Mouse (Mus musculus): ENCODE results near the gene Pdgfc.
"Not testable (repeated sequence)": the region's sequence is repeated elsewhere in the genome, so short reads cannot be mapped to it uniquely, and the experiment has no call there.

The Pdgfc gene

DNA sequence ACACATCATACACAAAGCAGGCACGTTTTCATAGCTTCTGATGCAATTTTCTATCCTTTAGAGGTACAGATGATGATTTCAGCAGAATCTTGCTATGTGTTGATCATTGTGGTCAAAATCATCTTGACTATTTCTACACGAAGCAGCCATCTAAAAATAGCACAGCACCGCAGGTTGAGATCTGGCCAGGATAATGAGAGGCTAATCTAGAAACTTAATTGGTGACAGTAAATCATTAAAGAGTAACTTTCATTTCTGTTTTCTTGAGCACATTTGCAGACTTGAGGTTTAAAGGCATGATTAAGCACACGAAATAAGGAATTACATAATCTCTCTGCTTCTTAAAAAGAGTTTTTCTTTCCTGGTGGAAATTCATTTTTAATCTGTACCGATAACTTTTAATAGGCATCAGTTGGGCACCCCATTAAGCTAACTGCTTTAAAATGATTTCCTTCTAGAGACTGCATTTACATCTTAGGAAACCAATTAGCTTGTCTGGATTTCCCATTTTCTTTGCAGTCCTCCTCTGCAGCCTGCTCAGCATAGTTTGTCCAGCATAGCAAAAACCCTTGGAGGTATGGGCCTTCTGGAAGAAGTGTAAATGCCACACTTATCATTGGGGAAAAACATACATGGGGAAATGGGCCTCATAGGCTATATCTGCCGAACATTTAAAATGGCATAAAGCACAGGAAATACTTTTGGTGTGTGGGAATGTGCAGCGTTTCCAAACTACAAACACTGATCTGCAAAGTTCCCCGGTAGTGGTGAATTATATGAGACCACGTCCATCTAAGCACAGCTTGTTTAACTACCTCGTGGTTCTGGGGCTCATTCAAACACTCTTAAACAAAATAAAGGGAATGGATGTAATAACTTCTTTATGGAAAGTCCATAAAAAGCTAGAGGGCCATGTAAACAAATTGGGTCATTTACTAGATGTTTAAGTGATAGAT lies 10.7 kb downstream of the Pdgfc start:
- no peak for DNase-seq

DNA sequence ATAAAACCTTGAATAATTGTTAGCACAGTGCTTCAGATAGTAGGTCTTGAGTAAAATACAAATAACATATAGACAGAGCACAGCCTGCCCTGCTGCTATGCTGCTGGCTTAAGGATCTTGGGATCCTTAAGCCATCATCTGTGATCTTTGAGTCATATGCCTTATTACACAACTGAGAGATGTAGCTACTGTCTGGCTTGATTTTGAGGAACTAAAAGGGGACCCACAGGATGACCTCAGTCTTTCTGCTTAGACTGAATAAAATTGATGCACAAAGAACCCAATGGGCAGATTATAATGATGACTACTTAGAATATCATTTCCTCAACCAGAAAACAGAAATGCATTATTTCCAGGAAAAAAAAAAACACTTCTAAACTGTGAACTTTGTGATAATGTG lies 15.3 kb downstream of the Pdgfc start:
- DNase-seq: no peak

DNA sequence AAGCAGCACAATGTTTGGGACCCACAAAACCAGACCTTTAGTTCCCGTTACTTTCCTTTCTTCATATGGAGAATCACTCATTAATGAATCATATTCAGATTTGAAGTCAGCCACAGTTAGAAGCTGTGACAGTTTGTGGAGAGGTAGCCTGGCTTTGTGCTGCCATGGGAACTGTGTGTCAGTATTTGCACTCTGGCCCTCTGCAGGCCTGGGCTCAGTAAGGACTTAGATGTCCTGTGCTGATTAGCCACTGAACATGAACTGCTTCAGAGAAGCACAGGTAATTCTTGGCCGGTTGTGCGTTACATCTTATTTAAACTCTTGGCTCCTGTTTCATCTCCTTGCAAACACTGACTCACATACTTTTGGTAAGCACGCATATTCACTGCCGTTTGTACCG lies 16.2 kb downstream of the Pdgfc start:
- no peak for DNase-seq

DNA sequence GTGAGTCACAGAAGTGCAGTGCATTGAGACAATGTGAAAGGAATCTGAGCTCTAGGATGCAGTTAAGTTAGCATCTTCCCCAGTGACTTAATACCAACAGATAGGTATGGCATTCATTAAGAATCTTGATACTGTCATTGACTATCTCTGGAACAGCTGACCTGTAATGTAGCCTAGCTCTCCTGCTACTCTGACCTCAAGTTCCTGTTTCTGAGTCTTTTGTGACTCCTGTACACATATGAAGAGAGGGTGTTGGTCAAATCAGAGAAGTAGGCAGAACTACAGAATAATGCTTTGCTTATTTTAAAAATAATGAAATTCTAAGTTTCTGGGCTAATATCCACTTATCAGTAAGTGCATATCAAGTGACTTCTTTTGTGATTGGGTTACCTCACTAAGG lies 17.9 kb downstream of the Pdgfc start:
- no peak for DNase-seq

DNA sequence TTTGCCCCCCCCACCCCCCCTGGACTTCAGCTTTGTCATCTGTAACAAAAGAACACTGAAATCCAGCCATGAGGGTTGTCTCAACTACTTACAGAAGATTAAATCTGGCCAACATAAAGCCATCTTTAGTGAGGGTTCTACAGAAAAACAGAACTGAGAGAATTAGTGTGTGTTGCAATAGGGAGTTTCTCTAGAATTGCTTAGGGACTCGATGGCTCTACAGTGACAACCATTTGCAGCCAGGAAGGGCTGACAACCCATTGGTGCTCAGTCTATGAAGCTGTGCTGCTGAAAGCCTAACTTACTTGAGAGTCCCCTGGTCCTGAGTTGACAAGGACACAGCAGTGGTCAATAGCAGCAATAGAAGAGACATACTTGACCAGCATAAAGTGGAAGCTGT lies 21.5 kb downstream of the Pdgfc start:
- no peak for DNase-seq

DNA sequence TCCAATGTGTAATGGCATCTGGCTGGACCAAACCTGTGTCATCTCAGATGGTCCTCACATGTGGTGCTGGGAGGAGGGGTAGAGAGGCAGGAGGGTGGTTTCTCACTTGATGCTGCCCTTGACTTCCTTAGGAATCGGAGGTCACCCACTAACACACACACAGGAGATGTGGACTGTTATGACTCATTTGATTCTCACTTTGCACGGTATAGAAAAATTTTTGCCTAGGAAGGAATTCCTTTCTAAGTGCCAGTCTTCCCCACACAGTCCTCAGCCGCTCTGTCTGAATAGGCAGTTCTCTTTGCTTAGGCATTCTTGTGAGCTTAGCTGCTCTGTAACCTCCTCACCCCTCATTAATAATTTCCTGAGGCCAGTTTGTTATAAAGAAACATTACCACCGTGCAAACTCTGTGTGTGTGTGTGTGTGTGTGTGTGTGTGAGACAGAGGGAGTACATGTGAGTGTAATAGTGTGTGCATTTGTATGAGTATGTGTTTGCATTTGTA lies 22.4 kb downstream of the Pdgfc start:
- DNase-seq: no peak

DNA sequence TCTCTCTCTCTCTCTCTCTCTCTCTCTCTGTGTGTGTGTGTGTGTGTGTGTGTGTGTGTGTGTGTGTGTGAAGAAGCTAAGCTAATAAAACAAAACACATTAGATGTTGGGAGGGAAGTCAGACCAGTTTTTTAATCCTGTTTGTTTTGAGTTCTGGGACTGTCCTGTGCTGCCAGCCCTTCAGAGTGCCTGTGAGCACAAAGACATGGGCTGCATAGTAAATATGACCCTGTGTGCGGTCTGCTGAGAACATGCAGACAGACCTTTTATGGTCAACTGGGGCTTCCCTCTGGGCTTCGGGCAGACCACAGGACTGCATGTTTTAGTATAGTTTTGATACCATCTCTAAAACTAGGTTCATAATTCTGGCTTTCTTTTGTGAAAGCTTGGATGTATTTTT lies 32.3 kb downstream of the Pdgfc start:
- DNase-seq: no peak

DNA sequence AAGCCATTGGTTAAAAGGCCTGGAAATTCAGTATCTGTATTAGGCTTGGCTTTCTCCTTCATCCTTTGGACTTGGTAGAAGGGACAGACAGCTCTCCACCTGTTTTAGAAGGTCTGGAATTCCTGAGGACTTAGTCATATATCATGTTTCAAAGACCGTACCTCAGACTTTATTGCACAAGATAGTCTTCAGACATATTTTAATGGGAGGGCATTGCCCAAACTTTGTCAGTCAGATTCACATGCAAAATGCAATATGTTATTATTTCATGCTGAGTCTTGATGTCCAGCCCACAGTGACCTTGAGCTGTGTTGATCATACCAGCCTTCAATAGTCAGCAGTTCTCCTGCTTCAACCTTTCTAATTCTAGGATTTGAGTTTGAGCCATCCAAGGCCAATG lies 64.9 kb downstream of the Pdgfc start:
- no peak for DNase-seq

DNA sequence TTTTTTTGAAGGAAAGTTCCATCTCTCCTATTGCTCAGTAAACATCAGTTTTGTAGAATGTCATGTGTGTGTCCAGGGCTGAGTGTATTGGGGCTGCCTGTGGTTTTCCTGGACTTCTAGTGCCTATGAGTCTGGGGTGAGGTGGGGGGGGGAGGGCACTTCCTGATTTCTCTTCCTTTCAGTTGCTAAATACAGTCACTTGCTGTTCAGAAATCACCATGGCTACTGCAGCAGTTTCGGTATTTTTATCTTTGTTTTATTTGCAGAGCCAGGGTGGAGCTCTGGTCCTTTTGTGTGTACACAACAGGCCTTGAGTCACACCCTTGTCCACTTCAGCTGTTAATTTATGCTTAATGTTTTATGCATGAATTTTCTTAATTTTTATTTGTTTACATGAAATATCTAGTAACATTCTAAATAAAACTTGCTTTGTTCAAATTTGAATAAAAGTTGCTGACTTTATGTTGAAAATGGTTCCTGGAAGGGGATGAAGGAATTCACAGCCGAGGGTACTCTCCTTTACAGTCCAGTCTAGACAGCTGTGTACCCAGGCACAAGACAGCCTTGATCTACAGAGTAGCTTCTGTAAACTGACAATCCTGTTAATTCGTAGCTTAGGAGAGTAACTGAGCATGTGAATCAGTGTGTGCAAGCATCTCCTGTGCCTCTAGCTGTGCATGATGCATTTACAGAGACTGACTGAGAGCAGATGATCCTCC lies 66.1 kb downstream of the Pdgfc start:
- no peak for DNase-seq

DNA sequence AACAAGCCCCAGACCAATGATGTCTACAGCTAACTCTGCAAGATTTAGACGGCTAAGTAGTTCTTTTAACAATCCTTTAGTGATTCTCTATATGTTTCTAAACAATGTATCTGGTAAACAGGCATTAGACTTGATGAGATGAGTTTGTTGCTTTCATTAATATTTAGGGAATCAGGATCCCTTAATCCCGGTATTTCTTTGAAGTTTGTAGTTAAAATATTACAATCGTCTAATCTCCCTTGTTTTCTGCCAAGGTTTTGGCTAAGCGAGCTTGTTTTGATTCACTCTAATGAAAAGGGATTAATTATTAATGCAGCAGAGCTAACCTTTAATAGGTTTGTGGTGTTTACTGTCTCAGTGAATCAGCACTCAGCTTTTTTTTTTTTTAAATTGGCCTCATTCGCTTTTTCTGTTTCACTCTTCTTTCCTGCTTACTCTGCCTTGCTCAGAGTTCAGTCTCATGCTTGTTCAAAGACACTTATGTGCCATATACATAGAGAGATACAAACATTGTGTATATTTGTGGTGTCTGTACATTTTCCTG lies 66.7 kb downstream of the Pdgfc start:
- no peak for DNase-seq

DNA sequence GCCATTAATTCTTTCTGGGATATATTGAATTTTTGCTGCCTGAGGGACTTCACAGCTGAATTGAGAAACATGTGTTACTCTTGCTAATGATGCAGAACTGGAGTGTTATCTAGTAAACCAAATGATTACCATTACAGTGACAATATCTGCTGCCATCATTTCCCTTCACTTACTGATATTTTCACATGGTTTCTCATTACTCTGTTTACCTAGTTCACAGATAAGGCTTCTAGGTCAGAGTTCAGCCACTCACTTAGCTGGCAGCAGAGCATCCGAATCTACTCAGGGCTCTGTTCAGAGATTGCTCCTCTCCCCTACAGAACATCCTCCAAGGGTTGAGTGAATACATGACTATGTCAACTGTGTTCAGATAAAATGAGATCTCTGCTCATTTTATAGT lies 71.3 kb downstream of the Pdgfc start:
- no peak for DNase-seq

DNA sequence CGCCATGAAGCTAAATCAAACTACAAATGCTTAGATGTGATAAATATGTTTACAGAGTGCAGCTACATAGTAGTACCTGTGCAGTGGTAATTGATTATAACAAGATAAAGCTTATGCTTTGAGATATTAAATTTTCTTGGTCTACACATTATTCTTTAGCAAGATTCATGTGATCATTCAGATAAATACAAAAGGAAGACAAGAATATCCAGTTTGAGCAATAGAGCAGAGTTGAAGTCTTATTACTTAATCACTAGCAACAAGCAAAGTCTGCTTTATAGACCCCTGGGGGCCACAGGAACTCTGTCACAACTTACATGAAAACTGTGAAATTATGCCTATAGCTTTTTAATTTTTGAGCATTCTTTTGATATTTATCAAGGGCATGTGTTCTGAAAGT lies 74.8 kb downstream of the Pdgfc start:
- no peak for DNase-seq

DNA sequence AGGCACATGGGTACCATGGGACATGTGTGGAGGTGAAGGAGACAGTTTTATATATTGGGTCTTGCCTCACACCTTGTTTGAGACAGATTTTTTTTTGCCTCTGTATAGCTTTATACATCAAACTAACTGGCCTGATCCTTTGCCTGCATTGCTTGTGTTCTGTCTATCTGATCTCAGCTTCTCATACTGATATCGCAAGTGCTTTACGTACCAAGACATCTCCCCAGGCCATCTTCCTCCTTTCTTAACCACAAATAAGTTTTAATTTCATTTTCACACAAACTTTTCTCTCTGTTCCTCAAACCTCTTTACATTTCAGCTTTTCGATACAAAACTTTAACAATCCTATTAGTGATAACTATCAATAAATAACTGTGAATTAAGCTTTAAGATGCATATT lies 76.7 kb downstream of the Pdgfc start:
- no peak for DNase-seq

DNA sequence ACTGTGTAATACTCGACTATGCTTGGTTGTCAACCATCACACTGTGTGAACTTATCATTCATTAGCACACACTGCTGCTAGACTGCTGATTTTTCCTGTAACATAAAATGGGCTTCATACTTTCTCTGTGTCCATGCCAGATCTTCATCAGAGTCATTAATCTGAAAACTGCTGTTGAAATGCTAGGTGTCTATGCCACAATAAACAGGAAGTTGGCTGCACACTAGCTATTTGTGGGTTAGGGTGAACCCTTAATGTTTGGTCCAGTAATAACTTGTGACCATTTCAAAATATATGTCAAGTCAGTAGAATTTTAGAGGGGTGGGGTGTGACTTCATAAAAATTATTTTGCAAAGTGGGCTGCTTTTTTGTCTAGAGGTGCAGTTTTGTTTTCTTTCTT lies 84.4 kb downstream of the Pdgfc start:
- DNase-seq: no peak

DNA sequence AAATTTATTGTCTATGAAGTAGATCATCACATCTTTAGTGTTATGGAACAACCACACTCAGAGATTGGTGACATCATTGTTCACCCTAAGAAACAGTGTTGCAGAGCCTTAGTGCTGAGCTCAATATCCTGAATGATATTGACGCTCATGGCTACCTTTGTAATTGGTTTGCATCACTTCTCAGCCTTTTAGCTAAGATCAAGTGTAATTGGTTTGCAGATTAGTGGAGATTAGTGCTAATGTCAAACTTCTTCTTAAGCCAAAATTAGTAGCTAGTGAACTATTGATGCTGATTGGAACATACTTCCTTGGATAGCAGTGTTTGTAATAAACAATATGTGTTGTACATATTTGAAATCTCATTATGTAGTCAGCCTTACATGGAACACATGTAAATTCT lies 85.5 kb downstream of the Pdgfc start:
- no peak for DNase-seq

DNA sequence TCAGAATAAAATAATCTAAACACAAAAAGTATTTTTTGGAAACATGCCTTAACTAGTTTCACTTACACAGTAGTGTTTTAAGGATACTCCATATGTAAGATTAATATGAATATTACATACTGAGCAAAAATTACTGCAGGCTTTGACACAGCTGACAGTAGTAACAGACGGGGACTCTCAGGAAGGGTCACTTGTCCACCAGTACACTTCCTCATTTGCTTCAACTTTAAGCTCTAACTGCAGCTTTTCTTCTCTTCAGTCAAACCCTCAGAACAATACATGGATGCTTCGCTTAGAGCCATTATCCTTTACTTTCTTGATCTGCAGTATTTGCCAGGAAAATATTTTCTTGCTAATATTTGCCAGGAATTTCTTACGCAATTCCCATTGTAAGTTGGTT lies 87.2 kb downstream of the Pdgfc start:
- no peak for DNase-seq

DNA sequence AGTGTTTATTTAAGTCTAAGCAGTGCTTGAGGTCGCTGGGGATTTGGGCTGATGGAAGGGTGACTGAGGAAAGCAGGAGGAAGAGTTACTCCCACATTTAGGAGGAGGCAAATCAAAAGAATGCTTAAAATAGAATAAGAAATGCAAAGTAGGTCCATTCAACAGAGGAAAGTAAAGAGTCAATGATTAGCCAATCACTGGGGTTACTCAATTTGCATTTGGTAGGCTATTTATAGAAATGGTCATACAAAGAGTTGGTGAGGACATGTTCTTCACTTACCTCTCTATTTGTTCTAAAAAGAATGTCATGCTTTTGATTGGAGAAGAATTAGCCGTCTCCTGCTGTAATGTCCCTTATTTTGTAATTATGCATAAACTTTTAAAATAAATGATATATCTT lies 90.8 kb downstream of the Pdgfc start:
- DNase-seq: no peak

DNA sequence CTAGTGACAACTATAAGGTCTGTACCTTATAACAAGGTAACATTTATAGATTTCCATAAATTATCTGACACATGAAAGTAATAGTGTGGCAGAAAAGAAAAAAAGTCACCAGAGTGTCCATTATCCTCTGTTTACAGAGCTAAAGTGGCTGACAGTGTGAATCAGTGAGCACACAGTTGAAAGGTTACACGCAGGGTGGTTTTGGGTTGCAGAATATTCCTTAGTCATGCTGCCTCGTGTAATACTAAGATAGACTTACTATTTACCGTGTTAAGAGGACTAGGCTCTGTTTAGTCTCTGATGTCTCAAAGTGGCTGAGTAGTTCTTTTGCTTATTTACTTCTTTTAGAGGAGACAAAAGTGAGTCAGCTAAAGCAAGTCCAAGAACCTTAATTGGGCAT lies 100.8 kb downstream of the Pdgfc start:
- DNase-seq: no peak

DNA sequence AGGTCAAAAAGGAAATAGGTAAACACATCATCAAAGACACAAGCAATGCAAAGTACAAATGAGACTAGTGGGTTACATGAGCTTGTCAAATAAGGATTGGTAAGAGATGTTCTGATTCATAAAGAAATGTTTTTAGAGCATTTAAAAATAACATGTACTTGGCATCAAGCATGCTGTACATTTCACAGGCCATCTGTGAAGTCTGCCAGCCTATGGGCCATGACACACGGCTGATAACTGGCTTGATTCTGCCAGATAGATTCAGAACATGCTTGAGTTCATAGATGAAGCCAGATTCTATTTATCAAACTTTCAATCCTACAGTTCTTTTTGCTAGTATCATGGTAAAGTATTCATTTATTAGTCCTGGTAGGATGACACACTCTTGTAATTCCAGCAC lies 101.8 kb downstream of the Pdgfc start:
- not testable (repeated sequence) for DNase-seq

DNA sequence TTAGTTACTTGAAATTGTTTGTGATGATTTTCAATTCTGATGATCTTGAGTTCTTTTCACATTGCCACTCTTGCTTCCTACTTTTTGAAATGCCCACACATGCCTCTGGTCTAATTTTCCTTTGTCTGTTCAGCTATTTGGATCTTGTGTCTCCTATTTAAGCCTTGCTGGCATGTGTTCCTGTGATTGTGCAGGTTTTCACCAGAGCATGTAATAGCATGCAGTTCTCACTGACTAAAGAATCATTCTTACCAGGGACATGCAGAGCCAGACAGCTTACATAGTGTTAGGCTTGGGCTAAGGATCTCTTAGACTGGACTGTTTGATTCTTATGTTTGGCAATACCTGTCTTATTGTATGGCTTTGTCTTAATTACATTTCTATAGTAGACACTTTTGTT lies 107.5 kb downstream of the Pdgfc start:
- DNase-seq: no peak

DNA sequence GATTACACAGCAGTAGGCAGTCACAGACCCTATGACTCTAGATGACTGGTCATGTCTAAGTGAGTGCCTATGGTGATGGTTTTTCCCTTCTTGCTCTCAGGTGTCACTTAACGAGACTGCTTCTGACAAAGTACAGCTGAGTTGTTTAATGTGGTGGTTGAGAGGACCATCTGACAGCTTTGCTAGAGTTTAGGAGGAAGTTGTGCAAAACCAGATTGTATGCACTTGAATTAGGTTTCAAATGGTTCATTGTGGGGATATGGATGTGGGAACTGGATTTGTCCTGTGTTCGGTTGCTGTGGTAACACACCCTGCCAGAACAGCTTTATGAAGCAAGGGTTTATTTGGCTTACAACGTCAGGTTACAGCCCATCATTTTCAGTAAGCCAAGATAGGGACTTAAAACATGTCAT lies 112.9 kb downstream of the Pdgfc start:
- no peak for DNase-seq

DNA sequence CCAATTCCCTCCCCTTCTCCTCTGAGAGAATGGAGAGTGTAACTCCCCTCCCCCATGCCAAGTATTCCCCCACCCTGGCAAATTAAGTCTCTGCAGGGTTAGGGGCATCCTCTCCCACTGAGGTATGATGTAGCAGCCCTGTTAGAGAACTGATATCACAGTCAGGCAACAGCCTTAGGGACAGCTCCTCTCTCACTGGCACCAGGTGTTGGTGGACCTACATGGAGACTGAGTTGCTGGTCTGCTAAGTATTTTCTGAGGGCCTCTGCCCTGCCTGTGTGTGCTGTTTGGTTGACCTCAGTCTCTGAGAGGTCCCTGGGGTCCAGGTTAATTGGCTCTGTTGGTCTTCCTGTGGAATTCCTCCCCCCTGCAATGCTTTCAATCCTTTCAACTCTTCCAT lies 114.0 kb downstream of the Pdgfc start:
- DNase-seq: no peak

DNA sequence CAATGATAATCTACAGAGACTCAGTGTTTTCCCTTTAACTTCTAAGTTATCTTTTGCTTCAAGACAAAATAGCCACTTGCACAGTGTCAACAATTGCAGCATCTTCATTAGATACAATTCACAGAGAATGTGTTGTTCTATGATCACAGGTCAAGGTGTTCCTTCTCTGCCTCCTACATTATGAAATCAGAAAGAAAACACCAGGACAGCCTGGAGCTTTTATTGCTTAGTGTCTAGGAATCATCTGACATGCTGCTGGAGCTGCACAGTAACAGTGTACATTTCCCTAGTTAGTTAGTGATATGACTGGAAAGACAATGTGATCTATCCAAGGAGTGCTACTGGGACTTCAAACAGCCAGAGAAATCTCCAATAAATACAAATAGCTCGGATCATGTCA lies 118.2 kb downstream of the Pdgfc start:
- DNase-seq: no peak
